Mouse (Mus musculus): ENCODE data around the gene Slc50a1. TPM values are rescaled to one million over a fixed set of nuclear protein-coding genes. Genes with fewer than 3 reads are reported as not detected.

Gene Slc50a1
- polyA plus RNA-seq, 1 experiment = 297 TPM

GRCm38 (mm10) chr3:89230561-89230960, 39.8 kb downstream of the Slc50a1 start:
- WGBS = 64% methylated on average over 2 of the region's 2 CpGs
- DNase-seq = peak; percentile 18
- Histone ChIP-seq H3K4me1 (ENCODE audit: control insufficient read depth, insufficient read depth, low read length) (peaks cover 13% of the 10 kb centered on the region; the same call in 1 of the 2 replicates), H3K4me3 (replicated peaks; ENCODE audit: extremely low read depth, low read depth, low read length) (peak overlapping the region; percentile 43)
- no peak for TF ChIP-seq POLR2A (IDR thresholded peaks at IDR 0.05; ENCODE audit: borderline replicate concordance, extremely low read depth, low read depth, low read length)

- peak overlapping the region; percentile 59 for H3K4me3 ChIP-seq (replicated peaks; ENCODE audit: extremely low read depth, low read depth, low read length)
- TF ChIP-seq POLR2A (IDR thresholded peaks at IDR 0.05; ENCODE audit: borderline replicate concordance, extremely low read depth, low read depth, low read length) (no peak), CTCF (IDR thresholded peaks at IDR 0.05; ENCODE audit: insufficient read depth, low read length) (no peak)
- WGBS = 59% methylated on average over 4 of the region's 4 CpGs
- DNase-seq = no peak
- peaks cover 13% of the 10 kb centered on the region; the same call in 1 of the 2 replicates for H3K4me1 ChIP-seq (ENCODE audit: control insufficient read depth, insufficient read depth, low read length)
Observed at GRCm38 (mm10) chr3:89229276-89229675, 41.1 kb downstream of the Slc50a1 start.

GRCm38 (mm10) chr3:89228836-89229235, 41.5 kb downstream of the Slc50a1 start, which contains the start of gene Muc1:
TSS of gene Muc1 (plus strand) at chr3:89229057.
- WGBS = 38% methylated on average over 10 of the region's 10 CpGs
- peak; percentile 71 for DNase-seq
- TF ChIP-seq POLR2A (IDR thresholded peaks at IDR 0.05; ENCODE audit: borderline replicate concordance, extremely low read depth, low read depth, low read length) (peak; percentile 97; the same call in 1 of the 2 replicates), CTCF (IDR thresholded peaks at IDR 0.05; ENCODE audit: insufficient read depth, low read length) (no peak)
- peak within 1 kb of the TSS; percentile 59 for H3K4me3 ChIP-seq (replicated peaks; ENCODE audit: extremely low read depth, low read depth, low read length)
- H3K4me1 ChIP-seq (ENCODE audit: control insufficient read depth, insufficient read depth, low read length) = peaks cover 10% of the 10 kb centered on the region; the same call in 1 of the 2 replicates

- DNase-seq = peak; percentile 92
- H3K4me3 ChIP-seq (replicated peaks; ENCODE audit: extremely low read depth, low read depth, low read length) = peak overlapping the region; percentile 59
- under 1% methylated on average over 20 of the region's 20 CpGs for WGBS
- H3K4me1 ChIP-seq (ENCODE audit: control insufficient read depth, insufficient read depth, low read length) = peaks cover 4% of the 10 kb centered on the region; the same call in 1 of the 2 replicates
- TF ChIP-seq POLR2A (IDR thresholded peaks at IDR 0.05; ENCODE audit: borderline replicate concordance, extremely low read depth, low read depth, low read length) (peak; percentile 52; the same call in 1 of the 2 replicates), CTCF (IDR thresholded peaks at IDR 0.05; ENCODE audit: insufficient read depth, low read length) (peak; percentile 76)
Observed at GRCm38 (mm10) chr3:89228180-89228549, 42.2 kb downstream of the Slc50a1 start.

- TF ChIP-seq CTCF (IDR thresholded peaks at IDR 0.05; ENCODE audit: insufficient read depth, low read length) (no peak), POLR2A (IDR thresholded peaks at IDR 0.05; ENCODE audit: borderline replicate concordance, extremely low read depth, low read depth, low read length) (peak; percentile 69; the same call in 1 of the 2 replicates)
- WGBS = 6% methylated on average over 41 of the region's 41 CpGs
- Histone ChIP-seq H3K4me1 (ENCODE audit: control insufficient read depth, insufficient read depth, low read length) (peaks cover 4% of the 10 kb centered on the region; the same call in 1 of the 2 replicates), H3K4me3 (replicated peaks; ENCODE audit: extremely low read depth, low read depth, low read length) (peak overlapping the region; percentile 55)
- peak; percentile 91 for DNase-seq
Observed at GRCm38 (mm10) chr3:89227307-89228179, 42.8 kb downstream of the Slc50a1 start.

- peak; percentile 20 for DNase-seq
- TF ChIP-seq POLR2A (IDR thresholded peaks at IDR 0.05; ENCODE audit: borderline replicate concordance, extremely low read depth, low read depth, low read length) = no peak
- no peak for TF ChIP-seq CTCF (IDR thresholded peaks at IDR 0.05; ENCODE audit: insufficient read depth, low read length)
- 7% methylated on average over 19 of the region's 21 CpGs for whole genome bisulfite sequencing
- Histone ChIP-seq H3K4me1 (ENCODE audit: control insufficient read depth, insufficient read depth, low read length) (peaks cover 4% of the 10 kb centered on the region; the same call in 1 of the 2 replicates), H3K4me3 (replicated peaks; ENCODE audit: extremely low read depth, low read depth, low read length) (peak within 1 kb of the TSS; percentile 55)
Observed at GRCm38 (mm10) chr3:89226900-89227299, 43.5 kb downstream of the Slc50a1 start, which contains the start of gene Mtx1. TSS of gene Mtx1 (minus strand) at chr3:89227088.

GRCm38 (mm10) chr3:89226361-89226760, 44.0 kb downstream of the Slc50a1 start:
- WGBS = 59% methylated on average over 11 of the region's 11 CpGs
- H3K4me1 ChIP-seq (ENCODE audit: control insufficient read depth, insufficient read depth, low read length) = peaks cover 4% of the 10 kb centered on the region; the same call in 1 of the 2 replicates
- H3K4me3 ChIP-seq (replicated peaks; ENCODE audit: extremely low read depth, low read depth, low read length) = no peak overlapping the region
- DNase-seq = no peak
- no peak for TF ChIP-seq POLR2A (IDR thresholded peaks at IDR 0.05; ENCODE audit: borderline replicate concordance, extremely low read depth, low read depth, low read length)
- no peak for TF ChIP-seq CTCF (IDR thresholded peaks at IDR 0.05; ENCODE audit: insufficient read depth, low read length)

GRCm38 (mm10) chr3:89225918-89226317, 44.5 kb downstream of the Slc50a1 start:
- Histone ChIP-seq H3K4me1 (ENCODE audit: control insufficient read depth, insufficient read depth, low read length) (peaks cover 4% of the 10 kb centered on the region; the same call in 1 of the 2 replicates), H3K4me3 (replicated peaks; ENCODE audit: extremely low read depth, low read depth, low read length) (no peak overlapping the region)
- TF ChIP-seq CTCF (IDR thresholded peaks at IDR 0.05; ENCODE audit: insufficient read depth, low read length) = no peak
- no peak for TF ChIP-seq POLR2A (IDR thresholded peaks at IDR 0.05; ENCODE audit: borderline replicate concordance, extremely low read depth, low read depth, low read length)
- 54% methylated on average over 4 of the region's 4 CpGs for WGBS
- DNase-seq = no peak

GRCm38 (mm10) chr3:89225321-89225815, 45.0 kb downstream of the Slc50a1 start:
- no peak for TF ChIP-seq CTCF (IDR thresholded peaks at IDR 0.05; ENCODE audit: insufficient read depth, low read length)
- TF ChIP-seq POLR2A (IDR thresholded peaks at IDR 0.05; ENCODE audit: borderline replicate concordance, extremely low read depth, low read depth, low read length) = no peak
- 65% methylated on average over 12 of the region's 12 CpGs for WGBS
- DNase-seq = no peak
- peaks cover 4% of the 10 kb centered on the region; the same call in 1 of the 2 replicates for H3K4me1 ChIP-seq (ENCODE audit: control insufficient read depth, insufficient read depth, low read length)
- no peak overlapping the region for H3K4me3 ChIP-seq (replicated peaks; ENCODE audit: extremely low read depth, low read depth, low read length)
